In the genomic region with DNA sequence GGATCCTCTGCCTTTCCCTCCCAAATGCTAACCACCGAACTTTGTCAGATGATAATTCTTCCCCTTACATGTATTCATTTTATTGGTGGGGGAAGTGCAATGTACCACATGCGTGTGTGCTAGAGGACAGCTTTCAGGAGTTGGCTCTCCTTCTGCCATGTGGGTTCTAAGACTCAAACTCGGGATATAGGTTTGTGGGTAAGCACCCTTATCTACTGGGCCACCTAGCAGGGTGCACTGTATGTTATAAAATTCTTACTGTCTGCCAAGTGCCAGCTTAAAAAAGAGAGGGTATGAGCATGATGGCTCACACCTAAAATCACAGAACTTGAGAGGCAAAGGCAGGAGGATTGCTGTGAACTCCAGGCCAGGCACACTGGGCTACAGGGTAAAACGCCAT, we compare ENCODE assay signal across 26 mouse cellular contexts. TPM values are rescaled to one million over a fixed set of nuclear protein-coding genes. Genes with fewer than 3 reads are reported as not detected.
DNase-seq lines count a peak whose midpoint lies in the region; ATAC-seq and TF ChIP-seq lines count a peak whose summit lies in the region.
"Had no signal": no experiment of that assay in that cellular context is flagged by ENCODE, and none has a peak within 500 bp of the region (broad histone marks: within the 10 kb centered on the region; RNA-seq: fewer than 3 reads in every experiment).

No protein-coding gene starts in this region.

- H3K4me2 ChIP-seq in heart, embryonic 11.5 days, result peak overlapping the region; percentile 52
- peak overlapping the region; percentile 87 for H3K4me2 ChIP-seq in liver, embryonic 12.5 days
- peak overlapping the region; percentile 79 for H3K4me2 ChIP-seq in liver, embryonic 16.5 days (ENCODE audit: low read depth, low read length)
- H3K4me2 ChIP-seq: embryonic facial prominence, embryonic 13.5 days; forebrain, embryonic 15.5 days; hindbrain, embryonic 14.5 days; intestine, embryonic 15.5 days had no signal

- no peaks in the 10 kb centered on the region for H3K27me3 ChIP-seq in heart, embryonic 11.5 days (ENCODE audit: control insufficient read depth, insufficient read depth, low read length)
- H3K27me3 ChIP-seq in MEL (ENCODE audit: control insufficient read depth in 1 of 2, insufficient read depth in 2 of 2, low read length in 2 of 2), result no peaks in the 10 kb centered on the region
- H3K27me3 ChIP-seq in liver, embryonic 12.5 days (replicated peaks), result no peaks in the 10 kb centered on the region
- H3K27me3 ChIP-seq in liver, embryonic 16.5 days (ENCODE audit: control insufficient read depth, insufficient read depth, low read depth, low read length), result no peaks in the 10 kb centered on the region
- H3K27me3 ChIP-seq: forebrain, embryonic 15.5 days; intestine, embryonic 15.5 days had no signal

- no peak for TF ChIP-seq CTCF in MEL (IDR thresholded peaks at IDR 0.05 in 2 of 3, conservative IDR thresholded peaks at IDR 0.05 in 1 of 3; ENCODE audit: control insufficient read depth in 1 of 3, insufficient read depth in 1 of 3, low read depth in 2 of 3, low read length in 3 of 3, poor library complexity in 1 of 3, severe bottlenecking in 1 of 3)

- H3K79me2 ChIP-seq in MEL (ENCODE audit: control insufficient read depth, insufficient read depth, low read length, poor library complexity), result peaks cover 5% of the 10 kb centered on the region; the same call in 1 of the 2 replicates

- H3K4me1 ChIP-seq in heart, embryonic 11.5 days (ENCODE audit: control insufficient read depth, insufficient read depth, low read length), result no peaks in the 10 kb centered on the region
- peaks cover 6 to 18% of the 10 kb centered on the region in 2 experiments for H3K4me1 ChIP-seq in MEL (ENCODE audit: control insufficient read depth in 1 of 2, insufficient read depth in 2 of 2, low read length in 2 of 2)
- peaks cover 65% of the 10 kb centered on the region for H3K4me1 ChIP-seq in liver, embryonic 12.5 days
- H3K4me1 ChIP-seq in liver, embryonic 16.5 days (ENCODE audit: control insufficient read depth, low read depth, low read length), result peaks cover 50% of the 10 kb centered on the region
- H3K4me1 ChIP-seq: forebrain, embryonic 15.5 days; intestine, embryonic 15.5 days had no signal

- H3K9ac ChIP-seq in heart, embryonic 11.5 days (ENCODE audit: low read depth, low read length), result no peak overlapping the region
- no peak overlapping the region for H3K9ac ChIP-seq in MEL (ENCODE audit: control insufficient read depth, low read depth, low read length, poor library complexity, severe bottlenecking)
- H3K9ac ChIP-seq in liver, embryonic 12.5 days, result peak overlapping the region; percentile 88
- H3K9ac ChIP-seq in liver, embryonic 16.5 days (ENCODE audit: low read depth, low read length), result peak overlapping the region; percentile 80
- H3K9ac ChIP-seq: embryonic facial prominence, embryonic 13.5 days; forebrain, embryonic 15.5 days; hindbrain, embryonic 14.5 days; intestine, embryonic 15.5 days had no signal

- TF ChIP-seq POLR2A in MEL (IDR thresholded peaks at IDR 0.05; ENCODE audit: control insufficient read depth in 1 of 2, insufficient read depth in 1 of 2, low read depth in 1 of 2, low read length in 2 of 2, poor library complexity in 1 of 2), result no peak

- H3K27ac ChIP-seq in heart, embryonic 11.5 days (ENCODE audit: low read depth, low read length), result no peak overlapping the region
- no peak overlapping the region for H3K27ac ChIP-seq in MEL (ENCODE audit: control insufficient read depth, low read depth, low read length)
- H3K27ac ChIP-seq in liver, embryonic 12.5 days, result peak overlapping the region; percentile 99
- peak overlapping the region; percentile 90 for H3K27ac ChIP-seq in liver, embryonic 16.5 days (ENCODE audit: low read length)
- H3K27ac ChIP-seq: embryonic facial prominence, embryonic 13.5 days; forebrain, embryonic 15.5 days; gastrocnemius, adult 2 months; hindbrain, embryonic 14.5 days; intestine, embryonic 15.5 days had no signal

- TF ChIP-seq RAD21 in MEL (IDR thresholded peaks at IDR 0.05; ENCODE audit: low read depth, low read length), result no peak

- WGBS in heart, embryonic 11.5 days (ENCODE audit: insufficient replicate concordance), result 72% methylated on average over 4 of the region's 4 CpGs
- WGBS in liver, embryonic 12.5 days (ENCODE audit: insufficient replicate concordance), result 59% methylated on average over 4 of the region's 4 CpGs
- WGBS in liver, embryonic 16.5 days (ENCODE audit: insufficient replicate concordance), result 51% methylated on average over 4 of the region's 4 CpGs

- ATAC-seq in heart, embryonic 11.5 days (replicated peaks; ENCODE audit: insufficient number of reproducible peaks, low FRiP score, low TSS enrichment), result no peak
- ATAC-seq in liver, embryonic 12.5 days, result no peak
- no peak for ATAC-seq in liver, embryonic 16.5 days (ENCODE audit: low read depth)
- ATAC-seq: activated CD4-positive, CD25-positive, alpha-beta regulatory T cell, adult 4 months; forebrain, embryonic 15.5 days; intestine, embryonic 15.5 days; Patski had no signal

- no peak for TF ChIP-seq EP300 in MEL (IDR thresholded peaks at IDR 0.05; ENCODE audit: low read depth in 1 of 2, low read length in 2 of 2)

- no peak for DNase-seq in heart, adult 8-10 months (ENCODE audit: low spot score)
- peak; percentile 35 for DNase-seq in MEL (ENCODE audit: low read depth, low spot score)
- no peak for DNase-seq in gastrocnemius, adult 18-20 months (ENCODE audit: low spot score)
- no peak for DNase-seq in ovary, postnatal 14 days (ENCODE audit: low spot score)
- no peak for DNase-seq in cerebellum, adult 11 months
- DNase-seq: adrenal gland, postnatal 14 days; cerebellum, adult 2 months; cerebellum, postnatal 25 days; gastrocnemius, adult 2 months; gastrocnemius, postnatal 36 days; heart, adult 11 months; heart, postnatal 10 days; kidney, adult 18-20 months had no signal

- no peaks in the 10 kb centered on the region for H3K9me3 ChIP-seq in heart, embryonic 11.5 days (replicated peaks; ENCODE audit: control insufficient read depth, low read length)
- H3K9me3 ChIP-seq in MEL (replicated peaks; ENCODE audit: insufficient read depth, low read length), result no peaks in the 10 kb centered on the region
- no peaks in the 10 kb centered on the region for H3K9me3 ChIP-seq in liver, embryonic 12.5 days (replicated peaks)
- H3K9me3 ChIP-seq in liver, embryonic 16.5 days (replicated peaks; ENCODE audit: control insufficient read depth, low read length), result no peaks in the 10 kb centered on the region
- H3K9me3 ChIP-seq: embryonic facial prominence, embryonic 13.5 days; forebrain, embryonic 15.5 days; intestine, embryonic 15.5 days had no signal

- no peaks in the 10 kb centered on the region for H3K36me3 ChIP-seq in heart, embryonic 11.5 days (ENCODE audit: control insufficient read depth, insufficient read depth, low read length)
- H3K36me3 ChIP-seq in MEL (ENCODE audit: control insufficient read depth in 1 of 2, insufficient read depth in 2 of 2, low read length in 2 of 2), result peaks cover 0 to 8% of the 10 kb centered on the region in 2 experiments
- H3K36me3 ChIP-seq in liver, embryonic 12.5 days, result peaks cover 89% of the 10 kb centered on the region
- peaks cover 67% of the 10 kb centered on the region for H3K36me3 ChIP-seq in liver, embryonic 16.5 days (ENCODE audit: control insufficient read depth, insufficient read depth)
- H3K36me3 ChIP-seq: embryonic facial prominence, embryonic 13.5 days; forebrain, embryonic 15.5 days; intestine, embryonic 15.5 days had no signal

- H3K4me3 ChIP-seq in heart, embryonic 11.5 days (ENCODE audit: low read depth, low read length), result peak overlapping the region; percentile 14; the same call in 1 of the 2 replicates
- H3K4me3 ChIP-seq in MEL (ENCODE audit: control insufficient read depth in 1 of 2, insufficient read depth in 1 of 2, low read depth in 2 of 2, low read length in 2 of 2), result no peak overlapping the region
- H3K4me3 ChIP-seq in liver, embryonic 12.5 days, result peak overlapping the region; percentile 70
- H3K4me3 ChIP-seq in liver, embryonic 16.5 days (ENCODE audit: low read depth, low read length), result peak overlapping the region; percentile 72
- H3K4me3 ChIP-seq: embryonic facial prominence, embryonic 13.5 days; forebrain, embryonic 15.5 days; gastrocnemius, adult 2 months; intestine, embryonic 15.5 days had no signal

RNA-seq across cellular contexts. Expression of gene Trmo, which starts 9.6 kb away (rescaled TPM):
- polyA plus RNA-seq in heart, embryonic 11.5 days (2014; fragmentation: Nextera tagmentation; extraction: Ambion mirVana), result 8.4 and 11.5 TPM in 2 replicates
- 1 to 10 TPM; 2.1 to 3.7 (median 3.2) TPM for total RNA-seq in heart, adult 8-10 months (2022)
- 4.1 and 5.0 TPM in 2 replicates for total RNA-seq in MEL (2012; rRNA removed)
- polyA plus RNA-seq in MEL (2012; ENCODE audit: insufficient read depth in 1 of 2, insufficient read length in 2 of 2, low read depth in 1 of 2, low replicate concordance in 2 of 2, missing spikeins in 1 of 2), result 1 to 10 TPM in 1 of 2 experiments, not detected in 1; 3.5 TPM
- 9.2 and 11.5 TPM in 2 replicates for polyA plus RNA-seq in liver, embryonic 12.5 days (2016; fragmentation: Nextera tagmentation; extraction: Ambion mirVana)
- polyA plus RNA-seq in liver, embryonic 16.5 days (2015; fragmentation: Nextera tagmentation; extraction: Ambion mirVana), result 6.3 and 7.1 TPM in 2 replicates
- 1 to 10 TPM; 2.6 to 3.1 TPM for total RNA-seq in gastrocnemius, adult 18-20 months (2021)

RNA-seq across cellular contexts. Expression of gene Hemgn, which starts 14.5 kb away (rescaled TPM):
- 64.3 and 76.3 TPM in 2 replicates for polyA plus RNA-seq in heart, embryonic 11.5 days (2014; fragmentation: Nextera tagmentation; extraction: Ambion mirVana)
- under 1 TPM in 1 of 4 experiments, not detected in 3; 0.37 TPM for total RNA-seq in heart, adult 8-10 months (2022)
- total RNA-seq in MEL (2012; rRNA removed), result 7.4 and 11.8 TPM in 2 replicates
- polyA plus RNA-seq in MEL (2012; ENCODE audit: insufficient read depth in 1 of 2, insufficient read length in 2 of 2, low read depth in 1 of 2, low replicate concordance in 2 of 2, missing spikeins in 1 of 2), result 10 to 100 TPM in 1 of 2 experiments, not detected in 1; 19.9 TPM
- polyA plus RNA-seq in liver, embryonic 12.5 days (2016; fragmentation: Nextera tagmentation; extraction: Ambion mirVana), result 425 and 445 TPM in 2 replicates
- polyA plus RNA-seq in liver, embryonic 16.5 days (2015; fragmentation: Nextera tagmentation; extraction: Ambion mirVana), result 375 and 394 TPM in 2 replicates
- not detected for total RNA-seq in gastrocnemius, adult 18-20 months (2021)
- total RNA-seq: adrenal gland, adult 18-20 months; gastrocnemius, adult 2 months; gastrocnemius, postnatal 36 days had no signal
- polyA plus RNA-seq: C2C12; forebrain, embryonic 15.5 days; Patski had no signal

RNA-seq across cellular contexts. Expression of gene Anp32b, which starts 51.9 kb away (rescaled TPM):
- 213 and 243 TPM in 2 replicates for polyA plus RNA-seq in heart, embryonic 11.5 days (2014; fragmentation: Nextera tagmentation; extraction: Ambion mirVana)
- total RNA-seq in heart, adult 8-10 months (2022), result 10 to 100 TPM; 59.5 to 64.7 (median 61.5) TPM
- 41.1 and 53.7 TPM in 2 replicates for total RNA-seq in MEL (2012; rRNA removed)
- polyA plus RNA-seq in MEL (2012; ENCODE audit: insufficient read depth in 1 of 2, insufficient read length in 2 of 2, low read depth in 1 of 2, low replicate concordance in 2 of 2, missing spikeins in 1 of 2), result 100 to 1,000 TPM in 1 of 2 experiments, not detected in 1; 547 TPM
- 669 and 722 TPM in 2 replicates for polyA plus RNA-seq in liver, embryonic 12.5 days (2016; fragmentation: Nextera tagmentation; extraction: Ambion mirVana)
- 318 and 338 TPM in 2 replicates for polyA plus RNA-seq in liver, embryonic 16.5 days (2015; fragmentation: Nextera tagmentation; extraction: Ambion mirVana)
- total RNA-seq in gastrocnemius, adult 18-20 months (2021), result 10 to 100 TPM; 63.2 to 66.2 TPM

RNA-seq across cellular contexts. Expression of gene Foxe1, which starts 55.4 kb away (rescaled TPM):
- 0.07 TPM in 2 replicates for polyA plus RNA-seq in heart, embryonic 11.5 days (2014; fragmentation: Nextera tagmentation; extraction: Ambion mirVana)
- not detected for total RNA-seq in heart, adult 8-10 months (2022)
- 0.04 TPM in 1 of 2 replicates, not detected in the other for total RNA-seq in MEL (2012; rRNA removed)
- not detected for polyA plus RNA-seq in MEL (2012; ENCODE audit: insufficient read depth in 1 of 2, insufficient read length in 2 of 2, low read depth in 1 of 2, low replicate concordance in 2 of 2, missing spikeins in 1 of 2)
- 0.08 TPM in 1 of 2 replicates, not detected in the other for polyA plus RNA-seq in liver, embryonic 12.5 days (2016; fragmentation: Nextera tagmentation; extraction: Ambion mirVana)
- polyA plus RNA-seq in liver, embryonic 16.5 days (2015; fragmentation: Nextera tagmentation; extraction: Ambion mirVana), result not detected in 2 replicates
- total RNA-seq in gastrocnemius, adult 18-20 months (2021), result not detected
- total RNA-seq: adrenal gland, adult 18-20 months; adrenal gland, postnatal 14 days; gastrocnemius, adult 2 months; gastrocnemius, postnatal 36 days; heart, postnatal 10 days; hematopoietic stem cell, adult 5-6 weeks had no signal
- polyA plus RNA-seq: activated CD4-positive, CD25-positive, alpha-beta regulatory T cell, adult 4 months; C2C12; cerebellum, adult 2 months; forebrain, embryonic 15.5 days; heart, embryonic 14.5 days; hindbrain, embryonic 14.5 days; intestine, embryonic 15.5 days; Patski had no signal

Comparison
In these comparisons a context has a peak if more than half of its experiments do, and no peak if none do; other contexts are left out.
1. H3K27ac ChIP-seq: peak in liver, embryonic 12.5 days (single experiment) and liver, embryonic 16.5 days (single experiment); none in heart, embryonic 11.5 days (single experiment) and MEL (single experiment).
2. H3K4me3 ChIP-seq: peak in heart, embryonic 11.5 days (single experiment), liver, embryonic 12.5 days (single experiment) and liver, embryonic 16.5 days (single experiment); none in MEL (0 of 2).
3. H3K9ac ChIP-seq: peak in liver, embryonic 12.5 days (single experiment) and liver, embryonic 16.5 days (single experiment); none in heart, embryonic 11.5 days (single experiment) and MEL (single experiment).
4. Peak in every context shown above with its lines, with median percentiles within 50 percentile points of each other: H3K4me2 ChIP-seq.